Comparison of ENCODE assay signal across 8 mouse cellular contexts in the genomic region with DNA sequence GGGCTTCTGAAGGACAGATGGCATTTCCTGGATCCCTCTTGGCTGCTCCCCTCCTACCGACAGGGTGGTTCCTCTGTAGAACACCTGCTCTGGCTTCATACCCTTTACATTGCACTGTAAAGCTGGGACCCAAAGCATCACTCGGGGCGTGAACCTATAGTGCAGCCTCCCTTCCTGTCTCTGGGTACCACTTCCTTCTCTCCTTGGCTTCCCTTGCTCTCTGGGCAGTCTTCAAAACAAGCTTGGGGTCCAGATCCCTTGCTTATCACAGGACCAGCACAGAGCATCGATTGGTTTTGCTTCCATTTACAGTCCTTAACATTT.
A peak's percentile ranks its signal among the peaks of the same experiment; 100 is the strongest.
DNase-seq lines count a peak whose midpoint lies in the region; ATAC-seq and TF ChIP-seq lines count a peak whose summit lies in the region.

No protein-coding gene starts in this region.

- no peak for ATAC-seq in heart, embryonic 15.5 days (replicated peaks; ENCODE audit: insufficient number of reproducible peaks, insufficient read depth, low FRiP score, low read depth)
- ATAC-seq in hindbrain, embryonic 12.5 days (ENCODE audit: low FRiP score) = no peak
- no peak; the same call in 1 of the 2 replicates for ATAC-seq in megakaryocyte progenitor cell, adult 5-6 weeks (replicated peaks; ENCODE audit: poor library complexity)

- no peak for DNase-seq in heart, adult 8-10 months (ENCODE audit: low spot score)
- no peak for DNase-seq in ovary, postnatal 36 days (ENCODE audit: low spot score)
- DNase-seq in ovary, adult 18-20 months (ENCODE audit: low spot score) = no peak

- no peaks in the 10 kb centered on the region for H3K9me3 ChIP-seq in heart, embryonic 15.5 days (replicated peaks)
- H3K9me3 ChIP-seq in hindbrain, embryonic 12.5 days (replicated peaks) = no peaks in the 10 kb centered on the region
- no peaks in the 10 kb centered on the region for H3K9me3 ChIP-seq in megakaryocyte, embryonic 14.5 days

- no peak for TF ChIP-seq CTCF in bone marrow, adult 2 months (IDR thresholded peaks at IDR 0.05; ENCODE audit: control insufficient read depth, insufficient read depth, low read length)

- peaks cover 7% of the 10 kb centered on the region for H3K4me1 ChIP-seq in heart, embryonic 15.5 days (replicated peaks)
- H3K4me1 ChIP-seq in bone marrow, adult 2 months (ENCODE audit: control insufficient read depth, insufficient read depth, low read length) = no peaks in the 10 kb centered on the region; the same call in 1 of the 2 replicates
- H3K4me1 ChIP-seq in hindbrain, embryonic 12.5 days = peaks cover 9% of the 10 kb centered on the region
- H3K4me1 ChIP-seq in megakaryocyte, embryonic 14.5 days = peaks cover 10% of the 10 kb centered on the region; the same call in 1 of the 2 replicates

- peak overlapping the region; percentile 49 for H3K4me2 ChIP-seq in heart, embryonic 15.5 days
- peak overlapping the region; percentile 54 for H3K4me2 ChIP-seq in hindbrain, embryonic 12.5 days (replicated peaks)

- no peaks in the 10 kb centered on the region for H3K36me3 ChIP-seq in heart, embryonic 15.5 days
- no peaks in the 10 kb centered on the region for H3K36me3 ChIP-seq in hindbrain, embryonic 12.5 days
- H3K36me3 ChIP-seq in megakaryocyte, embryonic 14.5 days (replicated peaks; ENCODE audit: low read length) = no peaks in the 10 kb centered on the region

- H3K27me3 ChIP-seq in heart, embryonic 15.5 days = 0 out of 2 replicates have a peak, but pooled peaks cover 11% of the 10 kb centered on the region
- H3K27me3 ChIP-seq in hindbrain, embryonic 12.5 days = peaks cover 4% of the 10 kb centered on the region
- peaks cover 10% of the 10 kb centered on the region for H3K27me3 ChIP-seq in megakaryocyte, embryonic 14.5 days (replicated peaks)

- no peak overlapping the region for H3K9ac ChIP-seq in heart, embryonic 15.5 days
- no peak overlapping the region for H3K9ac ChIP-seq in hindbrain, embryonic 12.5 days

- no peak overlapping the region for H3K27ac ChIP-seq in heart, embryonic 15.5 days
- H3K27ac ChIP-seq in bone marrow, adult 2 months (ENCODE audit: control insufficient read depth, insufficient read depth, low read depth, low read length, poor library complexity) = peak overlapping the region; percentile 48
- H3K27ac ChIP-seq in hindbrain, embryonic 12.5 days = no peak overlapping the region

- H3K4me3 ChIP-seq in heart, embryonic 15.5 days = peak overlapping the region; percentile 22
- no peak overlapping the region for H3K4me3 ChIP-seq in bone marrow, adult 2 months (replicated peaks; ENCODE audit: control insufficient read depth, low read depth, low read length)
- no peak overlapping the region; the same call in 1 of the 2 replicates for H3K4me3 ChIP-seq in hindbrain, embryonic 12.5 days
- H3K4me3 ChIP-seq in megakaryocyte, embryonic 14.5 days (replicated peaks) = peak overlapping the region; percentile 48

- TF ChIP-seq POLR2A in bone marrow, adult 2 months (IDR thresholded peaks at IDR 0.05; ENCODE audit: borderline replicate concordance, control insufficient read depth, low read depth, low read length) = no peak

- WGBS in heart, embryonic 15.5 days = 31% methylated on average over 4 of the region's 4 CpGs
- 8% methylated on average over 4 of the region's 4 CpGs for WGBS in bone marrow, adult 2 months
- 29% methylated on average over 4 of the region's 4 CpGs for WGBS in hindbrain, embryonic 12.5 days

Comparison
In these comparisons a context has a peak if more than half of its experiments do, and no peak if none do; other contexts are left out.
1. H3K4me3 ChIP-seq: peak in heart, embryonic 15.5 days (single experiment) and megakaryocyte, embryonic 14.5 days (single experiment); none in bone marrow, adult 2 months (single experiment) and hindbrain, embryonic 12.5 days (single experiment).